Mouse (Mus musculus) activated CD4-positive, CD25-positive, alpha-beta regulatory T cell, adult 9 weeks (primary cell): ENCODE data around the gene Tns3. TPM values are rescaled to one million over a fixed set of nuclear protein-coding genes. Genes with fewer than 3 reads are reported as not detected.

Experiments
- polyA plus RNA-seq: library from polyadenylated mRNA; unstranded; fragments of 100-300 nt; shearing (Covaris generic); gene quantifications from one replicate; pipeline ENCODE4 v1.2.1, GENCODE M21; 2017

Tns3 gene
- 0.04 TPM for polyA plus RNA-seq

GRCm38 (mm10) chr11:8664393-8664743 lies at the start of gene Tns3:
Gene Tns3, minus strand, starts transcription at chr11:8664535.

